Comparison of ENCODE assay signal across 10 mouse cellular contexts in the genomic region with DNA sequence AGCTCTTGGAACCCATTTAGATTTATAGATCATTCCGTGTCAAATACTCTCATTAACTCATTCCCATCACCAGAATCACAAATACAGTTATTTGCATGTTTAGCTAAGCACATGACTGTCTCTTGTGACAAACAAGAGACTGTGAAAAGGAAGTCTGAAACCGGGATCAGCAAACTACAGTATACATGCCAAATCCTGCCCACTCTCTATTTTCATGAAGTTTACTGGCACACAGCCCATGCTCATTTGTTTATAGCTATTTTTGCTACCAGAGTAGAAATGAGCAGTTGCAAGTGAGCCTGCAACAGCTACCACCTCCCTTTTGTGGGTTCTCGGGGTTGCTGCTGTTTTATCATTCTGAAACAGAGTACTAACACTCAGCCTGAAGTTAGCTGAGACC. TPM values are rescaled to one million over a fixed set of nuclear protein-coding genes. Genes with fewer than 3 reads are reported as not detected.
DNase-seq lines count a peak whose midpoint lies in the region; ATAC-seq and TF ChIP-seq lines count a peak whose summit lies in the region.
"Had no signal": no experiment of that assay in that cellular context is flagged by ENCODE, and none has a peak within 500 bp of the region (broad histone marks: within the 10 kb centered on the region; RNA-seq: fewer than 3 reads in every experiment).

No protein-coding gene starts in this region.

- peaks cover 0 to 2% of the 10 kb centered on the region in 2 experiments; a peak in 1 of 4 replicates for H3K36me3 ChIP-seq in MEL (ENCODE audit: control insufficient read depth in 1 of 2, insufficient read depth in 2 of 2, low read length in 2 of 2)
- H3K36me3 ChIP-seq in heart, postnatal 0 days (replicated peaks; ENCODE audit: control insufficient read depth, insufficient read depth, low read length), result peaks cover 30% of the 10 kb centered on the region
- no peaks in the 10 kb centered on the region for H3K36me3 ChIP-seq in lung, postnatal 0 days (ENCODE audit: insufficient read depth, low read length)
- peaks cover 16% of the 10 kb centered on the region for H3K36me3 ChIP-seq in midbrain, embryonic 15.5 days (replicated peaks)

- no peak overlapping the region for H3K4me2 ChIP-seq in heart, postnatal 0 days (ENCODE audit: low read depth, low read length)
- no peak overlapping the region for H3K4me2 ChIP-seq in lung, postnatal 0 days (replicated peaks; ENCODE audit: low read depth, low read length)
- H3K4me2 ChIP-seq in midbrain, embryonic 15.5 days, result no peak overlapping the region
- H3K4me2 ChIP-seq: liver, embryonic 13.5 days had no signal

- no peak overlapping the region for H3K9ac ChIP-seq in MEL (ENCODE audit: control insufficient read depth, low read depth, low read length, poor library complexity, severe bottlenecking)
- no peak overlapping the region for H3K9ac ChIP-seq in heart, postnatal 0 days (replicated peaks; ENCODE audit: low read depth, low read length)
- no peak overlapping the region for H3K9ac ChIP-seq in lung, postnatal 0 days (replicated peaks; ENCODE audit: low read depth)
- H3K9ac ChIP-seq in midbrain, embryonic 15.5 days, result no peak overlapping the region
- H3K9ac ChIP-seq: liver, embryonic 13.5 days had no signal

- H3K9me3 ChIP-seq in MEL (replicated peaks; ENCODE audit: insufficient read depth, low read length), result no peaks in the 10 kb centered on the region
- H3K9me3 ChIP-seq in heart, postnatal 0 days (replicated peaks; ENCODE audit: control insufficient read depth, low read length), result no peaks in the 10 kb centered on the region
- H3K9me3 ChIP-seq in lung, postnatal 0 days (ENCODE audit: low read length), result no peaks in the 10 kb centered on the region
- H3K9me3 ChIP-seq in midbrain, embryonic 15.5 days, result no peaks in the 10 kb centered on the region
- H3K9me3 ChIP-seq: liver, embryonic 13.5 days had no signal

- DNase-seq in heart, adult 8-10 months (ENCODE audit: low spot score), result peak; percentile 45
- DNase-seq in heart, adult 11 months, result no peak
- DNase-seq in MEL (ENCODE audit: low read depth, low spot score), result peak; percentile 51
- DNase-seq in heart, postnatal 0 days (ENCODE audit: low spot score), result peak; percentile 28
- DNase-seq in lung, postnatal 0 days (ENCODE audit: low spot score), result peak; percentile 65
- DNase-seq in spleen, adult 12 weeks (ENCODE audit: low spot score), result no peak
- no peak for DNase-seq in thymus, postnatal 14 days
- DNase-seq: cerebellum, adult 2 months; liver, embryonic 13.5 days had no signal

- H3K27me3 ChIP-seq in MEL (ENCODE audit: control insufficient read depth in 1 of 2, insufficient read depth in 2 of 2, low read length in 2 of 2), result no peaks in the 10 kb centered on the region
- no peaks in the 10 kb centered on the region for H3K27me3 ChIP-seq in heart, postnatal 0 days (ENCODE audit: control insufficient read depth, insufficient read depth, low read length)
- H3K27me3 ChIP-seq in lung, postnatal 0 days (replicated peaks; ENCODE audit: insufficient read depth, low read length), result no peaks in the 10 kb centered on the region
- H3K27me3 ChIP-seq in midbrain, embryonic 15.5 days (replicated peaks), result no peaks in the 10 kb centered on the region
- H3K27me3 ChIP-seq: liver, embryonic 13.5 days had no signal

- TF ChIP-seq POLR2A in MEL (IDR thresholded peaks at IDR 0.05; ENCODE audit: control insufficient read depth in 1 of 2, insufficient read depth in 1 of 2, low read depth in 1 of 2, low read length in 2 of 2, poor library complexity in 1 of 2), result no peak

- H3K4me3 ChIP-seq in MEL (ENCODE audit: control insufficient read depth in 1 of 2, insufficient read depth in 1 of 2, low read depth in 2 of 2, low read length in 2 of 2), result no peak overlapping the region
- no peak overlapping the region for H3K4me3 ChIP-seq in heart, postnatal 0 days (ENCODE audit: low read depth, low read length)
- H3K4me3 ChIP-seq in lung, postnatal 0 days (ENCODE audit: low read depth, low read length), result no peak overlapping the region
- H3K4me3 ChIP-seq in midbrain, embryonic 15.5 days, result no peak overlapping the region
- H3K4me3 ChIP-seq: liver, embryonic 13.5 days had no signal

- WGBS in heart, postnatal 0 days, result 35% methylated on average over 3 of the region's 3 CpGs
- WGBS in lung, postnatal 0 days, result 30% methylated on average over 3 of the region's 3 CpGs
- WGBS in midbrain, embryonic 15.5 days, result 71% methylated on average over 3 of the region's 3 CpGs

- no peaks in the 10 kb centered on the region for H3K79me2 ChIP-seq in MEL (ENCODE audit: control insufficient read depth, insufficient read depth, low read length, poor library complexity)

- TF ChIP-seq RAD21 in MEL (IDR thresholded peaks at IDR 0.05; ENCODE audit: low read depth, low read length), result no peak

- H3K27ac ChIP-seq in MEL (ENCODE audit: control insufficient read depth, low read depth, low read length), result peak overlapping the region; percentile 26; the same call in 1 of the 2 replicates
- peak overlapping the region; percentile 64 for H3K27ac ChIP-seq in heart, postnatal 0 days (ENCODE audit: low read depth)
- no peak overlapping the region for H3K27ac ChIP-seq in lung, postnatal 0 days (ENCODE audit: low read length)
- H3K27ac ChIP-seq in midbrain, embryonic 15.5 days, result no peak overlapping the region
- H3K27ac ChIP-seq: liver, embryonic 13.5 days had no signal

- H3K4me1 ChIP-seq in MEL (ENCODE audit: control insufficient read depth in 1 of 2, insufficient read depth in 2 of 2, low read length in 2 of 2), result no peaks in the 10 kb centered on the region
- peaks cover 14% of the 10 kb centered on the region for H3K4me1 ChIP-seq in heart, postnatal 0 days (ENCODE audit: control insufficient read depth, insufficient read depth)
- peaks cover 5% of the 10 kb centered on the region for H3K4me1 ChIP-seq in lung, postnatal 0 days (ENCODE audit: insufficient read depth, low read depth, low read length)
- no peaks in the 10 kb centered on the region for H3K4me1 ChIP-seq in midbrain, embryonic 15.5 days
- H3K4me1 ChIP-seq: liver, embryonic 13.5 days had no signal

- no peak for ATAC-seq in heart, postnatal 0 days (ENCODE audit: insufficient read depth, low read depth)
- no peak for ATAC-seq in lung, postnatal 0 days
- ATAC-seq in midbrain, embryonic 15.5 days (replicated peaks), result no peak

- no peak for TF ChIP-seq CTCF in MEL (IDR thresholded peaks at IDR 0.05 in 2 of 3, conservative IDR thresholded peaks at IDR 0.05 in 1 of 3; ENCODE audit: control insufficient read depth in 1 of 3, insufficient read depth in 1 of 3, low read depth in 2 of 3, low read length in 3 of 3, poor library complexity in 1 of 3, severe bottlenecking in 1 of 3)
- TF ChIP-seq CTCF in heart, postnatal 0 days (IDR thresholded peaks at IDR 0.05; ENCODE audit: low read depth), result no peak
- TF ChIP-seq CTCF in lung, postnatal 0 days (IDR thresholded peaks at IDR 0.05), result no peak

- TF ChIP-seq EP300 in MEL (IDR thresholded peaks at IDR 0.05; ENCODE audit: low read depth in 1 of 2, low read length in 2 of 2), result 0 out of 4 replicates have a peak, but pooled peaks of 1 of the 2 experiments have one; percentile 12
- no peak for TF ChIP-seq EP300 in heart, postnatal 0 days (IDR thresholded peaks at IDR 0.05; ENCODE audit: low read depth)
- TF ChIP-seq EP300 in lung, postnatal 0 days (IDR thresholded peaks at IDR 0.05), result no peak

TF ChIP-seq in MEL, 35 proteins besides CTCF, POLR2A, EP300 and RAD21:
- TF ChIP-seq CHD1 (IDR thresholded peaks at IDR 0.05; ENCODE audit: low read depth, low read length) (no peak), CHD2 (IDR thresholded peaks at IDR 0.05; ENCODE audit: low read length) (no peak), TBP (IDR thresholded peaks at IDR 0.05; ENCODE audit: low read depth, low read length) (no peak), ZC3H11A (IDR thresholded peaks at IDR 0.05; ENCODE audit: low read depth, low read length) (no peak), TCF12 (IDR thresholded peaks at IDR 0.05; ENCODE audit: low read depth, low read length) (no peak), USF1 (IDR thresholded peaks at IDR 0.05; ENCODE audit: low read depth, low read length) (no peak), UBTF (IDR thresholded peaks at IDR 0.05; ENCODE audit: borderline replicate concordance, insufficient read depth, low read depth, low read length) (no peak)

RNA-seq across cellular contexts. Expression of a gene that starts 36.8 kb away (rescaled TPM):
- total RNA-seq in heart, adult 8-10 months (2022), result 10 to 100 TPM; 36.6 to 44.0 (median 41.1) TPM
- total RNA-seq in MEL (2012; rRNA removed), result 9.8 and 10.8 TPM in 2 replicates
- polyA plus RNA-seq in MEL (2012; ENCODE audit: insufficient read depth in 1 of 2, insufficient read length in 2 of 2, low read depth in 1 of 2, low replicate concordance in 2 of 2, missing spikeins in 1 of 2), result 10 to 100 TPM in 1 of 2 experiments, not detected in 1; 17.8 TPM
- 10.8 and 12.9 TPM in 2 replicates for total RNA-seq in heart, postnatal 0 days (2014; rRNA removed; ENCODE audit: low replicate concordance)
- polyA plus RNA-seq in heart, postnatal 0 days (2015; fragmentation: Nextera tagmentation; extraction: Ambion mirVana), result 5.2 and 5.7 TPM in 2 replicates
- 10.6 and 11.9 TPM in 2 replicates for polyA plus RNA-seq in lung, postnatal 0 days (2015; fragmentation: Nextera tagmentation; extraction: Ambion mirVana)
- polyA plus RNA-seq in midbrain, embryonic 15.5 days (2015; fragmentation: Nextera tagmentation; extraction: Ambion mirVana), result 13.0 and 13.2 TPM in 2 replicates

Comparison
In these comparisons a context has a peak if more than half of its experiments do, and no peak if none do; other contexts are left out.
1. DNase-seq: peak in heart, adult 8-10 months (single experiment), MEL (single experiment), heart, postnatal 0 days (single experiment) and lung, postnatal 0 days (single experiment); none in heart, adult 11 months (single experiment), spleen, adult 12 weeks (single experiment) and thymus, postnatal 14 days (single experiment).
2. H3K27ac ChIP-seq: peak in MEL (single experiment) and heart, postnatal 0 days (single experiment); none in lung, postnatal 0 days (single experiment) and midbrain, embryonic 15.5 days (single experiment).